Mouse (Mus musculus) liver, embryonic 14.5 days (tissue): ENCODE results near the gene Ltbp1. TPM values are rescaled to one million over a fixed set of nuclear protein-coding genes. Genes with fewer than 3 reads are reported as not detected.

ENCODE experiments used
- ATAC-seq: fragments of 200-750 bp; cut with Nextera tagmentation; 2 replicates; pipeline ENCODE4 v1.8.0; 2017; ENCODE audit warnings: moderate number of reproducible peaks, mild to moderate bottlenecking, moderate library complexity; ENCODE audit not compliant: insufficient read depth
- DNase-seq, 3 experiments: peaks; one replicate each; pipeline ENCODE4 v3.0.0-alpha.2; 2012 to 2013; ENCODE audit warnings: low read depth in 3 of 3, low spot score in 3 of 3
- H3K27ac ChIP-seq: fragments of 300-500 bp; sonication (generic); 2 replicates; pipeline ENCODE4 v1.5.1; 2014; ENCODE audit warnings: moderate library complexity, mild to moderate bottlenecking, control low read depth, inconsistent platforms
- H3K27me3 ChIP-seq: fragments of 300-500 bp; sonication (generic); 2 replicates; pipeline ENCODE4 v1.6.1; 2014; ENCODE audit warnings: mild to moderate bottlenecking, low read length, moderate library complexity; ENCODE audit not compliant: control insufficient read depth, insufficient read depth
- H3K36me3 ChIP-seq: fragments of 300-500 bp; sonication (generic); replicated peaks from 2 replicates; pipeline ENCODE4 v1.6.1; 2014; ENCODE audit warnings: low read depth; ENCODE audit not compliant: control insufficient read depth, insufficient read depth
- H3K4me1 ChIP-seq, 2 experiments: fragments of 200-500 bp in 1 of 2; fragments of 300-500 bp in 1 of 2; sonication (generic) in 1 of 2; replicated peaks; 2 replicates each; pipeline ENCODE4 v1.6.1; 2012 to 2014; ENCODE audit warnings: antibody characterized with exemption in 1 of 2, inconsistent platforms in 1 of 2, low read length in 1 of 2; ENCODE audit not compliant: control insufficient read depth in 2 of 2, insufficient read depth in 2 of 2
- H3K4me2 ChIP-seq: fragments of 300-500 bp; sonication (generic); 2 replicates; pipeline ENCODE4 v1.6.1; 2014; ENCODE audit warnings: low read depth, mild to moderate bottlenecking, control low read depth, moderate library complexity
- H3K4me3 ChIP-seq, 2 experiments: fragments of 200-500 bp in 1 of 2; fragments of 300-500 bp in 1 of 2; sonication (generic) in 1 of 2; 2 replicates each; pipeline ENCODE4 v1.5.1; 2012 to 2014; ENCODE audit warnings: low read depth in 2 of 2, low read length in 2 of 2, mild to moderate bottlenecking in 2 of 2, control low read depth in 1 of 2, inconsistent platforms in 1 of 2, moderate library complexity in 1 of 2; ENCODE audit not compliant: insufficient read depth in 1 of 2
- H3K9ac ChIP-seq: fragments of 300-500 bp; sonication (generic); replicated peaks from 2 replicates; pipeline ENCODE4 v1.6.1; 2014; ENCODE audit warnings: mild to moderate bottlenecking, control low read depth, moderate library complexity
- H3K9me3 ChIP-seq: fragments of 300-500 bp; sonication (generic); 2 replicates; pipeline ENCODE4 v1.6.1; 2016; ENCODE audit warnings: low read length, mixed read lengths; ENCODE audit not compliant: control insufficient read depth
- CTCF ChIP-seq: IDR thresholded peaks from 2 replicates; pipeline ENCODE4 v1.5.1; 2016; ENCODE audit warnings: antibody characterized with exemption, low read depth, control low read depth
- EP300 ChIP-seq: IDR thresholded peaks from 2 replicates; pipeline ENCODE4 v1.6.1; 2016; ENCODE audit warnings: antibody characterized with exemption, low read depth
- WGBS: fragments of 180-500 bp; shearing (Covaris S2); extraction: QIAGEN DNeasy Blood & Tissue Kit; methylation state at CpG from one replicate; pipeline ENCODE4 v1.1.7; 2014; ENCODE audit not compliant: insufficient replicate concordance; 5-methylcytosine and 5-hydroxymethylcytosine counted together
- polyA plus RNA-seq, 2 experiments: library from polyadenylated mRNA; depleted of rRNA in 1 of 2; stranded (reverse) in 1 of 2; unstranded in 1 of 2; fragments of >200 nt; fragmentation: Nextera tagmentation in 1 of 2; extraction: Ambion mirVana in 1 of 2; gene quantifications; 2 replicates each; pipeline versions ENCODE4 v1.2.1 to v1.2.3; 2012 to 2014

Gene Ltbp1
- polyA plus RNA-seq, 2 experiments = 1.9 to 2.2 TPM

DNA sequence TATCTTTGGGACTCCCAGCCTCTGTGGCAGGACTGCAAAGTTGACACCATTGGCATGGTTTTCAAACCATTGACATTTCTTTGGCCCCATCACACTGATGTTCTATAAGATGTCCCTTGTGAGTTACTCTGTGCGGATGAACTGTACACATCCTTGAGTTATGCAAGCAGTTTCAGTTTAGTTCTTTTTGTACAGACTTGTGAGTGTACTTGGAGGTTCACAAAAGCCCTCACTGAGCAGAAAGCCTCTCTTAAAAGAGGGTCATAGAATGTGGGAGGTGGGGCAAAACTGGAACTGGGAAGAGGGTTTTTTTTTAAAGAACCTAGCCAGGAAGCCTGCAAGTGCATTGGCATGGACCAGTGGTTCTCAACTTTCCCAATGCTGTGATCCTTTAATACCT lies 198.7 kb downstream of the Ltbp1 start:
- DNase-seq = no peak
- 73% methylated on average over 1 of the region's 1 CpGs for WGBS
- no peak overlapping the region for H3K9ac ChIP-seq
- H3K27ac ChIP-seq = no peak overlapping the region
- no peaks in the 10 kb centered on the region for H3K9me3 ChIP-seq
- no peaks in the 10 kb centered on the region for H3K27me3 ChIP-seq
- TF ChIP-seq EP300 (no peak), CTCF (no peak)
- no peak overlapping the region for H3K4me3 ChIP-seq
- no peak overlapping the region for H3K4me2 ChIP-seq
- no peak for ATAC-seq
- H3K36me3 ChIP-seq = no peaks in the 10 kb centered on the region
- peaks cover 0 to 6% of the 10 kb centered on the region in 2 experiments; a peak in 2 of 4 replicates for H3K4me1 ChIP-seq

DNA sequence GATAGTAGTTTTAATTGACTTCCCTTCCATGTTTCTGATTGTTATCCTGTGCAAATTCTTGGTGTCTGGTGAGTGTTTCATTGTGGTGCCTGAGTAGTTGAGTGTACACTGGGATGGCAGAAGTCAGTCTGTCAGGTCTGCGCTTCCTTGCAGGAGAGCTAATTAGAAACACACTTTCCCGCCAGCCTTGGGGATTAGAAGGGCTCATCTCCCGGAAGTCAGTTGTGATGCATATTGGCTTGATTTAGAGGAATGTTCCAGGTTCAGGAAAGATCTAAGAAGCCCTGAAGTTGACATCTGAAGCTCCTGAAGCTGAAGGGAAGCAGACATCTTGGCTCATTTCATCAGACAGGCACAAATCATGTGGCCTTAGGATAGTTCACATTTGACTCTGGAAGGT lies 200.9 kb downstream of the Ltbp1 start:
- H3K4me2 ChIP-seq = no peak overlapping the region
- 76% methylated on average over 3 of the region's 3 CpGs for WGBS
- H3K9me3 ChIP-seq = no peaks in the 10 kb centered on the region
- H3K36me3 ChIP-seq = no peaks in the 10 kb centered on the region
- TF ChIP-seq EP300 (no peak), CTCF (no peak)
- ATAC-seq (no peak), DNase-seq (no peak)
- H3K27ac ChIP-seq = no peak overlapping the region
- no peak overlapping the region for H3K9ac ChIP-seq
- H3K4me1 ChIP-seq = no peaks in the 10 kb centered on the region
- no peaks in the 10 kb centered on the region for H3K27me3 ChIP-seq
- no peak overlapping the region for H3K4me3 ChIP-seq

DNA sequence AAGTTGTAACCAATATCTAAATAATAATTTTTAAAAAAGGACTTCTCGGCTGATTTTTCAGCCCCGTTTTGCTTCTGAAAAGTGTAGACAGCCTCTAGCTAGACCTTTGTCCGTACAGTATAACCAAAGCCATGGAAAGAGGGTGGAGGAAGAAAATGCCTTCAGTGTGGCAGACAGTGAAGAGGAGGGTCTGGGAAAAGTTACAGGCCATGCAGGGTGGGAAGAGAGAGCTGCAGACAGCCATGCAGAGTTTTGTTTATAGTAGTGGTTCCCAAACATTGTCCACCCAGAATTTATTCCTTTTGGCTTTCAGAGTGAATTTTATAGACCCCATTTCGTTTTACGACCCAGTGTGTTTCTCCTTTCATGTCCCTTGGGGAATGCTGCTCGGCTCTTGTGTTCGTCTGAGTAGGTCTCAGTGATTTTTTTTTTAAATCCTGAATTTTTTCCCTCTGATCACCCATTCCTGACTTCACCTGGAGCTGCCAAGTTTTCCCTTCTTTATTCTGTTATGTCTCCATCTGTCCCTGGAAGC lies 202.9 kb downstream of the Ltbp1 start:
- no peak for TF ChIP-seq CTCF
- TF ChIP-seq EP300 = no peak
- 60% methylated on average over 7 of the region's 7 CpGs for WGBS
- Histone ChIP-seq H3K4me2 (no peak overlapping the region), H3K9ac (no peak overlapping the region), H3K9me3 (no peaks in the 10 kb centered on the region), H3K4me1 (no peaks in the 10 kb centered on the region), H3K27ac (no peak overlapping the region), H3K4me3 (no peak overlapping the region), H3K27me3 (no peaks in the 10 kb centered on the region), H3K36me3 (no peaks in the 10 kb centered on the region)
- DNase-seq (no peak), ATAC-seq (no peak)

DNA sequence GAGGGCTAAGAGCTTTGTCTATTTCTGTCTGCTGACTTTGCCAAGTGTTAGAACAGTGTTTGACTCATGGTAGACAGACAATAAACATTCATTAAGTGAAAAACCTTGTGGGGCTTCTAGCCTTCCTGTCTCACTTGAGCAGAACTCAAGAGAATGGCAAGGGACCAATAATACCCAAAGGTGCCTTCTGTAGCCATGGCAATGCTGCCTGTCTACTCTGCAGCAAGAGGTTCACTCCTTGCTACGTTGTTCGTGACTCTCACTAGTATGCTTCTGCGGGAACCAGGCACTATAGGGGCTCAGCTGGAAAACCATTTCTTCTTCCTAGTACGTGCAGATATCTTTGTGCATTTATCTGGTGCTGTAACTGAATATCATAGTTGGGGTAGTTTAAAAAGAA lies 205.2 kb downstream of the Ltbp1 start:
- no peaks in the 10 kb centered on the region for H3K4me1 ChIP-seq
- no peak for ATAC-seq
- no peaks in the 10 kb centered on the region for H3K36me3 ChIP-seq
- H3K4me3 ChIP-seq = no peak overlapping the region
- no peak overlapping the region for H3K27ac ChIP-seq
- 72% methylated on average over 4 of the region's 4 CpGs for WGBS
- no peaks in the 10 kb centered on the region for H3K27me3 ChIP-seq
- no peak overlapping the region for H3K4me2 ChIP-seq
- no peak overlapping the region for H3K9ac ChIP-seq
- H3K9me3 ChIP-seq = no peaks in the 10 kb centered on the region
- TF ChIP-seq EP300 (no peak), CTCF (no peak)
- DNase-seq = no peak

DNA sequence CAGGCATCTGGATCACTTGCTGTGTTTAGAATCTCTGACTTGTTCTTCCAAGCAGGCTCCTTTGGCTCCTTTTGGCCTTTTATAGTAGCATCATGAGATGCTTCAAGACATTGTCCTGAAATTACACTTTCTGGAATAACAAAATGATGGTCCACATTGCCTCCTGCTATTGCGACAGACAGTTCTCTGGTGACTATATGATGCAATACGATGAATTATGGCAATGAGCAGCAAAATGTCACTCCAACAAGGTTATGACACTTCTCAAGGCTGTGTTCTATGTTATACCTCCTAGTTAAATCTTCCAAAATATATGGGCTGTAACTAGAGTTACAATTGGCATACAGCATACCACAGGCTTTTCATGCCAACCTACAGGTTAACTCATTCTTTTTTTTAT lies 211.0 kb downstream of the Ltbp1 start:
- Histone ChIP-seq H3K4me1 (no peaks in the 10 kb centered on the region), H3K4me3 (no peak overlapping the region), H3K9ac (no peak overlapping the region), H3K36me3 (no peaks in the 10 kb centered on the region), H3K9me3 (no peaks in the 10 kb centered on the region), H3K4me2 (no peak overlapping the region), H3K27me3 (no peaks in the 10 kb centered on the region), H3K27ac (no peak overlapping the region)
- no peak for TF ChIP-seq CTCF
- TF ChIP-seq EP300 = no peak
- ATAC-seq = no peak
- WGBS = 75% methylated on average over 2 of the region's 2 CpGs
- DNase-seq = no peak
